Mouse (Mus musculus) kidney, adult 2 months (tissue): ENCODE data around the gene Smad6.

Source experiments
- CTCF ChIP-seq: fragments of 200-500 bp; conservative IDR thresholded peaks from 2 replicates; pipeline ENCODE4 v1.5.1; 2011; ENCODE audit warnings: low read depth, mild to moderate bottlenecking, control low read depth, low read length, moderate library complexity, mixed read lengths; ENCODE audit not compliant: insufficient read depth, insufficient read length
- POLR2A ChIP-seq: fragments of 200-500 bp; IDR thresholded peaks from one replicate; pipeline ENCODE4 v1.6.1; 2011; ENCODE audit warnings: low read depth, low read length, control low read depth

GRCm38 (mm10) chr9:64070674-64071073, 48.8 kb upstream of the Smad6 start:
- TF ChIP-seq CTCF (no peak), POLR2A (no peak)
